Mouse (Mus musculus) thymus, postnatal 0 days (tissue): ENCODE measurements around the gene Utrn. TPM values are rescaled to one million over a fixed set of nuclear protein-coding genes. Genes with fewer than 3 reads are reported as not detected.

Source experiments
- DNase-seq: peaks from one replicate; pipeline ENCODE4 v3.0.0-alpha.2; 2015; ENCODE audit warnings: low spot score
- polyA plus RNA-seq: library from polyadenylated mRNA; unstranded; fragments of >200 nt; fragmentation: Nextera tagmentation; extraction: Ambion mirVana; gene quantifications from 2 replicates; pipeline ENCODE4 v1.2.1, GENCODE M21; 2015

Gene Utrn
- polyA plus RNA-seq, 1 experiment from 2014 or later: 84.8 TPM

- DNase-seq: no peak
Measured at GRCm38 (mm10) chr10:12736861-12737835, 132.0 kb downstream of the Utrn start.

- no peak for DNase-seq
Measured at GRCm38 (mm10) chr10:12735695-12736094, 133.5 kb downstream of the Utrn start.

GRCm38 (mm10) chr10:12731459-12731858, 137.7 kb downstream of the Utrn start:
- no peak for DNase-seq

GRCm38 (mm10) chr10:12729635-12730034, 139.5 kb downstream of the Utrn start:
- DNase-seq: no peak

GRCm38 (mm10) chr10:12729033-12729432, 140.1 kb downstream of the Utrn start:
- no peak for DNase-seq

- DNase-seq: no peak
Measured at GRCm38 (mm10) chr10:12727881-12728280, 141.3 kb downstream of the Utrn start.

- DNase-seq: no peak
Measured at GRCm38 (mm10) chr10:12726041-12726608, 143.0 kb downstream of the Utrn start.

- DNase-seq: no peak
Measured at GRCm38 (mm10) chr10:12724247-12725001, 144.7 kb downstream of the Utrn start.

GRCm38 (mm10) chr10:12723269-12723668, 145.9 kb downstream of the Utrn start:
- no peak for DNase-seq

GRCm38 (mm10) chr10:12722111-12722510, 147.1 kb downstream of the Utrn start:
- no peak for DNase-seq

- peak; percentile 10 for DNase-seq
Measured at GRCm38 (mm10) chr10:12718386-12718785, 150.8 kb downstream of the Utrn start.

GRCm38 (mm10) chr10:12717381-12717780, 151.8 kb downstream of the Utrn start:
- no peak for DNase-seq

- DNase-seq: no peak
Measured at GRCm38 (mm10) chr10:12716657-12717327, 152.4 kb downstream of the Utrn start.

- no peak for DNase-seq
Measured at GRCm38 (mm10) chr10:12713236-12713855, 155.8 kb downstream of the Utrn start.

- no peak for DNase-seq
Measured at GRCm38 (mm10) chr10:12711332-12711831, 157.8 kb downstream of the Utrn start.

GRCm38 (mm10) chr10:12706516-12706915, 162.6 kb downstream of the Utrn start:
- no peak for DNase-seq

GRCm38 (mm10) chr10:12705990-12706389, 163.2 kb downstream of the Utrn start:
- DNase-seq: no peak

GRCm38 (mm10) chr10:12704290-12704689, 164.9 kb downstream of the Utrn start:
- no peak for DNase-seq

- DNase-seq: no peak
Measured at GRCm38 (mm10) chr10:12703526-12703925, 165.6 kb downstream of the Utrn start.

- DNase-seq: no peak
Measured at GRCm38 (mm10) chr10:12702140-12702539, 167.0 kb downstream of the Utrn start.

- no peak for DNase-seq
Measured at GRCm38 (mm10) chr10:12701694-12702093, 167.5 kb downstream of the Utrn start.
